Mouse (Mus musculus) spleen, adult 2 months (tissue): Measurements from ENCODE around the gene Epas1.

Experiments used
- CTCF ChIP-seq: fragments of 200-500 bp; IDR thresholded peaks from 2 replicates; pipeline ENCODE4 v1.5.1; 2011; ENCODE audit warnings: mild to moderate bottlenecking, inconsistent platforms; ENCODE audit not compliant: insufficient read depth, insufficient read length, insufficient replicate concordance; ENCODE audit errors: extremely low read depth
- POLR2A ChIP-seq: fragments of 200-500 bp; IDR thresholded peaks from 2 replicates; pipeline ENCODE4 v1.6.1; 2011; ENCODE audit warnings: low read depth, low read length, inconsistent platforms

DNA sequence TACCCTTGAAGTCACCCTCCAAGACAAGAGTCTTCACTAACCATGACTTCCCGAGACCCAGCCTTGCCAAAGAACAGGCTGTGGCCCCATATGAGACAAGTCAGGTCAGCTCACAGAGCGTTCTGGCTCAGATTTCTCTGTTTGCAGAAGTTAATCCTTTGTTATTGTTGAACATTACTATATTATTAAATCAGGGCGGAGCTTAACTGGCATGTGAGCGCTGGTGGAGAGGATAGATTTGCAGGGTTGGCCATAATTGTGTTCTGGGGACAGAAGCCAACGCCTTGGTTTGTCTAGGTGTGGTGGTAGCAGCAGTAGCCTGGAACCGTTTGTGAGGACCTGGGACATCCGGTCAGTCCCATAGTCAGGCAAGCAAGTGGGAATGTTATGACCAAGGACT is 26.5 kb upstream of the Epas1 start:
- TF ChIP-seq CTCF (no peak), POLR2A (no peak)
